Comparison of ENCODE assay signal across 11 mouse cellular contexts in genomic region chr1:184897350-184897749, GRCm38 (mm10). TPM values are rescaled to one million over a fixed set of nuclear protein-coding genes. Genes with fewer than 3 reads are reported as not detected.
"Had no signal": no experiment of that assay in that cellular context is flagged by ENCODE, and none has a peak within 500 bp of the region (broad histone marks: within the 10 kb centered on the region; RNA-seq: fewer than 3 reads in every experiment).

No protein-coding gene starts in this region.

- H3K9me3 ChIP-seq: limb, embryonic 10.5 days; lung, embryonic 15.5 days; megakaryocyte, embryonic 14.5 days; midbrain, embryonic 12.5 days had no signal

- H3K36me3 ChIP-seq: lung, embryonic 15.5 days had no signal

- H3K4me2 ChIP-seq: liver, embryonic 11.5 days; lung, embryonic 15.5 days; midbrain, embryonic 12.5 days had no signal

- H3K9ac ChIP-seq: lung, embryonic 15.5 days; midbrain, embryonic 12.5 days had no signal

- H3K4me3 ChIP-seq: limb, embryonic 10.5 days; lung, embryonic 15.5 days; megakaryocyte, embryonic 14.5 days; midbrain, embryonic 12.5 days had no signal

- DNase-seq: kidney, postnatal 25 days; lung, postnatal 14 days; right cerebral cortex, postnatal 14 days; thymus, postnatal 4 days had no signal

- H3K27me3 ChIP-seq: lung, embryonic 15.5 days; midbrain, embryonic 12.5 days had no signal

- H3K27ac ChIP-seq: limb, embryonic 10.5 days; lung, embryonic 15.5 days; macrophage; midbrain, embryonic 12.5 days; stomach, postnatal 0 days had no signal

- H3K4me1 ChIP-seq: limb, embryonic 10.5 days; lung, embryonic 15.5 days; midbrain, embryonic 12.5 days had no signal

RNA-seq across cellular contexts. Expression of gene C130074G19Rik, which starts 14.3 kb away (rescaled TPM):
- polyA plus RNA-seq: macrophage had no signal
